Mouse (Mus musculus) liver, embryonic 16.5 days (tissue): Measurements from ENCODE around the gene Pex5l. TPM values are rescaled to one million over a fixed set of nuclear protein-coding genes. Genes with fewer than 3 reads are reported as not detected.

Experiments used
- ATAC-seq: fragments of 200-750 bp; cut with Nextera tagmentation; 2 replicates; pipeline ENCODE4 v1.8.0; 2017; ENCODE audit warnings: low read depth, mild to moderate bottlenecking, moderate number of reproducible peaks, moderate library complexity
- H3K27ac ChIP-seq: fragments of 300-500 bp; sonication (generic); 2 replicates; pipeline ENCODE4 v1.5.1; 2014; ENCODE audit warnings: mild to moderate bottlenecking, low read length
- H3K27me3 ChIP-seq: fragments of 300-500 bp; sonication (generic); 2 replicates; pipeline ENCODE4 v1.6.1; 2014; ENCODE audit warnings: low read depth, low read length, mixed read lengths; ENCODE audit not compliant: control insufficient read depth, insufficient read depth
- H3K36me3 ChIP-seq: fragments of 300-500 bp; sonication (generic); 2 replicates; pipeline ENCODE4 v1.6.1; 2014; ENCODE audit warnings: mild to moderate bottlenecking; ENCODE audit not compliant: control insufficient read depth, insufficient read depth
- H3K4me1 ChIP-seq: fragments of 300-500 bp; sonication (generic); 2 replicates; pipeline ENCODE4 v1.6.1; 2014; ENCODE audit warnings: low read depth, low read length, mixed read lengths; ENCODE audit not compliant: control insufficient read depth
- H3K4me2 ChIP-seq: fragments of 300-500 bp; sonication (generic); 2 replicates; pipeline ENCODE4 v1.6.1; 2014; ENCODE audit warnings: low read depth, low read length, mixed read lengths
- H3K4me3 ChIP-seq: fragments of 300-500 bp; sonication (generic); 2 replicates; pipeline ENCODE4 v1.5.1; 2014; ENCODE audit warnings: low read depth, mild to moderate bottlenecking, low read length
- H3K9ac ChIP-seq: fragments of 300-500 bp; sonication (generic); 2 replicates; pipeline ENCODE4 v1.6.1; 2014; ENCODE audit warnings: low read depth, low read length
- H3K9me3 ChIP-seq: fragments of 300-500 bp; sonication (generic); replicated peaks from 2 replicates; pipeline ENCODE4 v1.6.1; 2016; ENCODE audit warnings: low read length; ENCODE audit not compliant: control insufficient read depth
- WGBS: fragments of 180-500 bp; shearing (Covaris S2); extraction: QIAGEN DNeasy Blood & Tissue Kit; methylation state at CpG from one replicate; pipeline ENCODE4 v1.1.7; 2014; ENCODE audit not compliant: insufficient replicate concordance; 5-methylcytosine and 5-hydroxymethylcytosine counted together
- polyA plus RNA-seq: library from polyadenylated mRNA; unstranded; fragments of >200 nt; fragmentation: Nextera tagmentation; extraction: Ambion mirVana; gene quantifications from 2 replicates; pipeline ENCODE4 v1.2.1, GENCODE M21; 2015

Pex5l gene
- not detected in 2 replicates for polyA plus RNA-seq

- Histone ChIP-seq H3K27ac (no peak within 1 kb of the TSS), H3K4me2 (peak within 1 kb of the TSS; percentile 61), H3K9me3 (no peaks in the 10 kb centered on the region), H3K27me3 (peaks cover 12% of the 10 kb centered on the region), H3K4me3 (peak within 1 kb of the TSS; percentile 53), H3K36me3 (no peaks in the 10 kb centered on the region), H3K4me1 (no peaks in the 10 kb centered on the region), H3K9ac (no peak within 1 kb of the TSS)
- WGBS, result 2% methylated on average over 43 of the region's 88 CpGs
- ATAC-seq, result peak; percentile 77
These were observed at the start of gene Pex5l for GRCm38 (mm10) chr3:33142901-33143461. Gene Pex5l (minus strand): TSS chr3:33143247.

GRCm38 (mm10) chr3:33165186-33165585, 22.1 kb upstream of the Pex5l start:
- no peak for ATAC-seq
- Histone ChIP-seq H3K4me2 (no peak overlapping the region), H3K27ac (no peak overlapping the region), H3K27me3 (no peaks in the 10 kb centered on the region), H3K4me1 (no peaks in the 10 kb centered on the region), H3K4me3 (no peak overlapping the region), H3K9ac (no peak overlapping the region), H3K36me3 (no peaks in the 10 kb centered on the region), H3K9me3 (no peaks in the 10 kb centered on the region)
- 56% methylated on average over 3 of the region's 3 CpGs for WGBS

GRCm38 (mm10) chr3:33163821-33164220, 20.8 kb upstream of the Pex5l start:
- ATAC-seq, result no peak
- H3K4me3 ChIP-seq, result no peak overlapping the region
- no peaks in the 10 kb centered on the region for H3K27me3 ChIP-seq
- no peaks in the 10 kb centered on the region for H3K9me3 ChIP-seq
- H3K36me3 ChIP-seq, result no peaks in the 10 kb centered on the region
- H3K9ac ChIP-seq, result no peak overlapping the region
- no peak overlapping the region for H3K4me2 ChIP-seq
- no peak overlapping the region for H3K27ac ChIP-seq
- H3K4me1 ChIP-seq, result no peaks in the 10 kb centered on the region

- Histone ChIP-seq H3K9ac (no peak overlapping the region), H3K27ac (no peak overlapping the region), H3K4me3 (no peak overlapping the region), H3K36me3 (no peaks in the 10 kb centered on the region), H3K27me3 (peaks cover 12% of the 10 kb centered on the region), H3K4me2 (no peak overlapping the region), H3K4me1 (no peaks in the 10 kb centered on the region), H3K9me3 (no peaks in the 10 kb centered on the region)
- ATAC-seq, result no peak
- WGBS, result 52% methylated on average over 7 of the region's 7 CpGs
These were observed 545 bp upstream of the Pex5l start for GRCm38 (mm10) chr3:33143592-33143991.

- H3K4me3 ChIP-seq, result peak overlapping the region; percentile 53
- H3K27me3 ChIP-seq, result peaks cover 12% of the 10 kb centered on the region
- H3K9ac ChIP-seq, result no peak overlapping the region
- H3K9me3 ChIP-seq, result no peaks in the 10 kb centered on the region
- no peaks in the 10 kb centered on the region for H3K4me1 ChIP-seq
- H3K4me2 ChIP-seq, result peak overlapping the region; percentile 61
- 3% methylated on average over 17 of the region's 17 CpGs for WGBS
- ATAC-seq, result no peak
- H3K36me3 ChIP-seq, result no peaks in the 10 kb centered on the region
- no peak overlapping the region for H3K27ac ChIP-seq
These were observed 649 bp downstream of the Pex5l start for GRCm38 (mm10) chr3:33142398-33142797.

- no peak overlapping the region for H3K27ac ChIP-seq
- no peaks in the 10 kb centered on the region for H3K27me3 ChIP-seq
- ATAC-seq, result no peak
- no peak overlapping the region for H3K4me2 ChIP-seq
- H3K9ac ChIP-seq, result no peak overlapping the region
- H3K36me3 ChIP-seq, result no peaks in the 10 kb centered on the region
- H3K4me1 ChIP-seq, result no peaks in the 10 kb centered on the region
- H3K9me3 ChIP-seq, result no peaks in the 10 kb centered on the region
- H3K4me3 ChIP-seq, result no peak overlapping the region
These were observed 13.1 kb downstream of the Pex5l start for GRCm38 (mm10) chr3:33129944-33130343.

GRCm38 (mm10) chr3:33124796-33125195, 18.3 kb downstream of the Pex5l start:
- Histone ChIP-seq H3K4me3 (no peak overlapping the region), H3K27ac (no peak overlapping the region), H3K9me3 (no peaks in the 10 kb centered on the region), H3K4me2 (no peak overlapping the region), H3K27me3 (no peaks in the 10 kb centered on the region), H3K4me1 (no peaks in the 10 kb centered on the region), H3K36me3 (no peaks in the 10 kb centered on the region), H3K9ac (no peak overlapping the region)
- ATAC-seq, result no peak
- WGBS, result 57% methylated on average over 5 of the region's 5 CpGs

GRCm38 (mm10) chr3:33105785-33106184, 37.3 kb downstream of the Pex5l start:
- Histone ChIP-seq H3K4me2 (no peak overlapping the region), H3K4me3 (no peak overlapping the region), H3K9ac (no peak overlapping the region), H3K9me3 (no peaks in the 10 kb centered on the region), H3K4me1 (no peaks in the 10 kb centered on the region), H3K36me3 (no peaks in the 10 kb centered on the region), H3K27ac (no peak overlapping the region), H3K27me3 (no peaks in the 10 kb centered on the region)
- WGBS, result 61% methylated on average over 1 of the region's 2 CpGs
- ATAC-seq, result no peak

- Histone ChIP-seq H3K4me1 (no peaks in the 10 kb centered on the region), H3K27me3 (no peaks in the 10 kb centered on the region), H3K9ac (no peak overlapping the region), H3K27ac (no peak overlapping the region), H3K9me3 (no peaks in the 10 kb centered on the region), H3K4me3 (no peak overlapping the region), H3K4me2 (no peak overlapping the region), H3K36me3 (no peaks in the 10 kb centered on the region)
- WGBS, result 73% methylated on average over 6 of the region's 6 CpGs
- no peak for ATAC-seq
These were observed 39.5 kb downstream of the Pex5l start for GRCm38 (mm10) chr3:33103501-33103900.
